8 mouse cellular contexts compared by ENCODE assay signal in genomic region chr17:34119249-34120179, GRCm38 (mm10). TPM values are rescaled to one million over a fixed set of nuclear protein-coding genes. Genes with fewer than 3 reads are reported as not detected.
DNase-seq lines count a peak whose midpoint lies in the region; ATAC-seq lines count a peak whose summit lies in the region.

Gene H2-DMa, plus strand, starts transcription at chr17:34119541.

- peak; percentile 93 for DNase-seq in MEL-GATA-1-ER (ENCODE audit: extremely low read depth, low read depth)
- DNase-seq in cerebellum, adult 8-10 months: peak; percentile 98
- peak; percentile 99 for DNase-seq in forelimb bud, embryonic 11.5 days (ENCODE audit: low read depth, low spot score)
- DNase-seq in layer of hippocampus, adult 9-10 months (ENCODE audit: low spot score): peak; percentile 97
- peak; percentile 99 for DNase-seq in ovary, postnatal 10 days (ENCODE audit: low spot score)
- peak; percentile 99 for DNase-seq in thymus, postnatal 10 days (ENCODE audit: low spot score in 2 of 2)

- peaks cover 35% of the 10 kb centered on the region for H3K36me3 ChIP-seq in lung, embryonic 16.5 days (ENCODE audit: control insufficient read depth, insufficient read depth, low read length)

- H3K27ac ChIP-seq in lung, embryonic 16.5 days (ENCODE audit: low read length): peak within 1 kb of the TSS; percentile 100

- peak; percentile 50 to 57 for ATAC-seq in hematopoietic stem cell, adult 5-6 weeks (replicated peaks in 1 of 2; ENCODE audit: insufficient read depth in 1 of 2, low FRiP score in 2 of 2, low TSS enrichment in 1 of 2, low read depth in 1 of 2, poor library complexity in 2 of 2, severe bottlenecking in 2 of 2)
- ATAC-seq in lung, embryonic 16.5 days (ENCODE audit: low read depth): peak; percentile 74

- H3K4me1 ChIP-seq in lung, embryonic 16.5 days (replicated peaks; ENCODE audit: control insufficient read depth, insufficient read depth, low read length): peaks cover 17% of the 10 kb centered on the region

- H3K27me3 ChIP-seq in lung, embryonic 16.5 days (ENCODE audit: control insufficient read depth, insufficient read depth, low read depth, low read length): no peaks in the 10 kb centered on the region

- peak within 1 kb of the TSS; percentile 99 for H3K9ac ChIP-seq in lung, embryonic 16.5 days (ENCODE audit: low read length)

- no peaks in the 10 kb centered on the region for H3K9me3 ChIP-seq in lung, embryonic 16.5 days (ENCODE audit: control insufficient read depth, low read length)

- under 1% methylated on average over 95 of the region's 96 CpGs for WGBS in lung, embryonic 16.5 days

- H3K4me3 ChIP-seq in lung, embryonic 16.5 days (ENCODE audit: low read length): peak within 1 kb of the TSS; percentile 81

- peak within 1 kb of the TSS; percentile 95 for H3K4me2 ChIP-seq in lung, embryonic 16.5 days (ENCODE audit: low read depth, low read length)

RNA-seq across cellular contexts. Expression of gene H2-DMa, which starts in this region (rescaled TPM):
- 88.1 and 135 TPM in 2 replicates for total RNA-seq in hematopoietic stem cell, adult 5-6 weeks (2017)
- 11.8 and 12.7 TPM in 2 replicates for polyA plus RNA-seq in lung, embryonic 16.5 days (2015; fragmentation: Nextera tagmentation; extraction: Ambion mirVana)

Comparison
In these comparisons a context has a peak if more than half of its experiments do, and no peak if none do; other contexts are left out.
1. Peak in every context shown above with its lines: DNase-seq, ATAC-seq, H3K4me3 ChIP-seq and H3K27ac ChIP-seq.